Mouse (Mus musculus): ENCODE measurements around the gene Rtn4rl2.
A peak's percentile ranks its signal among the peaks of the same experiment; 100 is the strongest.

The Rtn4rl2 gene

DNA sequence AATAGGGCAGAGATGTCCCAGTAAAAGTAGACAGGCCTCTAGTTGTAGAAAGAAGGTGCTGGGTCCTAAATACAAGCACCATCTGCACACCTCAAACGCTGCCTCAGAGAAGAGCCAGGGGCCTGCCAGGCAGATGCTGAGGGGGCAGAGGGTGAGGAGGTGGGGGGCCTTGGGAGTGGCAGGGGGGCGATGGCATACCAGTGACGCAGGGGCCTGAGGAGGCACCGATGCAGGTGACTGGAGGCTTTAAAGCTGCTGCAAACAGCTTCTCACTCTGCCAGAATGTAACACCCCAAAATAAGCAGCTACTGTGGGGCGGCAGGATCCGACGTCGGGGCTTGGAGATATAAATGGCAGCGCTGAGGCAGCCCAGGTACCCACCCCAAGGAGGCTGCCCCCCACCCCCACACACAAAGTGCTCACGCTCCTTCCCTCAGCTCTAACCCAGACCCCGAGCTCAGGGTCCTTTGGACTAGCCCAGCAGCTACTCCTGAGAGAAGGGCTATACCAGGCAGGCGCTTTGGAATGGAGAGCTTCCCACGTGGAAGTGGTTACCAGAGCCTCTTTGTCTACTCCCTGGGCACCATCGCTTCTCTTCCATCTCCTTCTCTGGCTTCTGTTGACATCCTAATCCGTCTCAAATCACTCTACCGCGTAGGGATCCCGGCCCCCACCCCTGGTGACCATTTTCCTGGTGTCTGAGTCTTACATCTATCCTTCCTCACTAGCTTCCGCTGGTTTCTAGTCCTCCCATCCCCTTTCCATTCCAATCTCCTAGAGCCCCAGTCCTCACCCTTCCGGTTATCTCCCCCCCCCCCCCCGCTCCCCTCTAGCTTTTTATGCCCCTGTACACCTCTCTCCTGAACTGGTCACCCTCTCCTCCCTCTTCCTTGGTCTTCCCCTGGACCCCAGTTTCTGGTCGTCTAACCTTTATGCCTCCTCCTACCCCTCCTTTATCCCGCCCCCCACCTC, 1.1 kb downstream of the Rtn4rl2 start:
- DNase-seq (ENCODE audit: low spot score in 2 of 2) = no peak

DNA sequence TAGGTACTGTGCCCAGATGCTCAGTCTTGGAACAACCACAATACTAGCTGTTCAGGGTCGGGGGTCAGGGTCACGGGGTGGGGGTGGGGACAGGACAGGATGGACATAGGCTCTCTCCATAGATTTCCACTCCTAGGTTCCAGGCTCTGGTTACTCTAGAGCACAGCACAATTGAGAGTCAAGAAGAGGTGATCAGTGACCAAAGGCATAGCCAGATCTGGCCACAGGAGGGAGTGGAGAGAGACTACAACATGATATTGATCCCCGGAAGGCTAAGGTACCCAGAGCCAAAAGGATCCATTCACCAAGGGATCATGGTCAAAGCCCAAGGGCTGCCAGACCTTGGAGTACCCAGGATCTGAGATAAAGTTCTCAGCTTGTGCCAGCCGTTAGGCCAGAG, 1.9 kb downstream of the Rtn4rl2 start:
- DNase-seq (ENCODE audit: low spot score in 2 of 2) = no peak

DNA sequence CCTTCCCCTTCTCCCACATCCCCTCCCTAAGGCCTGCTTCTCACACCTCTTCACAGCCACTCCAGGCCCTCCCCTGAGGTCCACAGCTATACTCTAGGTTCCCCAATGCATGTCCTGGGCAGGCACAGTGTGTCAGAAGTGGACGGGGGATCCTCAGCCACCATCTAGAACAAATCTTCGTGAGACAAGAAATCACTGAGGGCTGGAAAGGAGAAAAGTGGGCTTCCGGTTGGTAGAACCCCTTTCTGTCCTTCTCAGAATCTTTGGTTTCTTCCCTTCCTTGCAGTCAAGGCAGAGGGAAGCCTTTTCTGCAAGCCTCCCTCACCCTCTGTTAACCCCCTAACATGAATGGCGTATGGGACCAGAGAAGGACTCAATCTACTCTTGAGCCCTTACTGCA, 2.6 kb downstream of the Rtn4rl2 start:
- DNase-seq (ENCODE audit: low spot score in 2 of 2) = no peak

DNA sequence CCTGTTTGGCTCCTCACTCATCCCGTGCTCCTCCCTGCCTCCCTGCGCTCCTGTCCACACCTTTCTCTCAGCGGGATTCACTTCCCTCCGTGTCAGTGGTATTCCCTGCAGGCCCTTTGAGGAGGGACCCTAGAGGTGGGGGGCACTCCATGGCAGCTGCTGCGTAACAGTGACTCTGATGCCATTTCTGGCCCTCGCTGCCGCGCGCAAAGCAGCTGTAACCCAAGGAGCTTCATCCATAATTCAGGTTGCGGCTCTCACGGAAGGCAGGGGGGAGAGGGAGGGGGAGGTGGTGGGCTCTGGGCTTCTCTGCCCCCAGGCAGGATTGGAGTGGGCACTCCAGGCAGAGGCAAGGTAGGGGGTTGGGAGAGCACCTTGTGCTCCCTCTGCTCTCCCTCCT, 3.0 kb downstream of the Rtn4rl2 start:
- DNase-seq (ENCODE audit: low spot score in 2 of 2) = no peak

GRCm38 (mm10) chr2:84883084-84883483, 3.4 kb downstream of the Rtn4rl2 start:
- DNase-seq (ENCODE audit: low spot score in 2 of 2) = no peak

DNA sequence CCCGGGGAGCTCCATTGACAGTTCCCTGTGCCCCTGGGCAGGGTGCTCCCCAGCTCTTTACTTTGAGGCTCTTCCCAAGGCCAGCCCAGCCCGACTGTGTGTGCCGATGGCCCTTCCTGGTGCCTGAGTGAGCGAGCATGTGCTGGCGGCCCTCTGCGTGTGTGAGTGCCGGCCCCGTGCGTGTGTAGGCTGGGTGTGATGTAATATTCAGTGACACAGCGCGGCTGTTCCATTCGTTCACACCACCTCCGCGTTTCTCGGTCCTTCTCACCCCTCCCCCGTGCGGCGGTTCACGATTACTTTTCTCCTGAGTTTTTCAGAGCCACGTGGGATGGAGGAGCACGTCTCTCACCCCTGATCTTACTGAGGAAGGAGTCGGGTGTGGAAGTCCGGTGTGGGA, 3.9 kb downstream of the Rtn4rl2 start:
- no peak for DNase-seq (ENCODE audit: low spot score in 2 of 2)

GRCm38 (mm10) chr2:84880590-84880989, 5.9 kb downstream of the Rtn4rl2 start:
- peak in 1 of 2 experiments; percentile 6 for DNase-seq (ENCODE audit: low spot score in 2 of 2)

GRCm38 (mm10) chr2:84875842-84876241, 10.7 kb downstream of the Rtn4rl2 start:
- DNase-seq (ENCODE audit: low spot score in 2 of 2) = no peak

DNA sequence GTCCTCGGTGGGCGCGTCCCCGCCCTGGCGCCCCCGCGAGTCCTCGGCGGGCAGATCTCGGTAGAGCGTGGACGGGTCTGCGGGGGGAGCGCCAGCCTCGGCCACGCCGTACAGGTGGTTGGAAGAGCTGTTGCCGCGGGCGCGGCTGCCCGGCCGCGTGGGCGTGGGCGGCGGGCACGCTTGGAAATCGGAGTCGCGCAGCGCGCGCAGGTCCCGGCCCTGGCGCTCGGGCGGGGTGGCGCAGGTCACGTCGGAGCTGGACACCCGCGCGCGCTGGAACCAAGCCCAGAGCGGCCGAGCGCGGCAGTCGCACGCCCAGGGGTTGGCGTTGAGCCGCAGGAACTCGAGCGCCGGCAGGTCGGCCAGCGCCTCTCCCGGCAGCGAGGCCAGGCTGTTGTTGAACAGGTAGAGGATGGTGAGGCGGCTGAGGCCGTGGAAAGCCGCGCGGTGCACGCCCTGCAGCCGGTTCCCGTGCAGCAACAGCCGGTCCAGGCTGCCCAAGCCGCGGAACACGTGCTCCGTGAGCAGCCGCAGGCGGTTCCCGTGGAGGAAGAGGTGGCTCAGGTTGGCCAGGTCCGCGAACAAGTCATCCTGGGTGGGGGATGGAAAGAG, 14.3 kb downstream of the Rtn4rl2 start:
- DNase-seq (ENCODE audit: low spot score in 2 of 2) = no peak

- peak; percentile 31 to 65 for DNase-seq (ENCODE audit: low spot score in 2 of 2)
Measured at GRCm38 (mm10) chr2:84870623-84871160, 15.8 kb downstream of the Rtn4rl2 start.

GRCm38 (mm10) chr2:84868977-84869376, 17.5 kb downstream of the Rtn4rl2 start:
- no peak for DNase-seq (ENCODE audit: low spot score in 2 of 2)

GRCm38 (mm10) chr2:84868521-84868943, 18.0 kb downstream of the Rtn4rl2 start:
- DNase-seq (ENCODE audit: low spot score in 2 of 2) = peak; percentile 74 to 86

GRCm38 (mm10) chr2:84865616-84866571, 20.6 kb downstream of the Rtn4rl2 start:
- DNase-seq (ENCODE audit: low spot score in 2 of 2) = peak; percentile 52 to 71

- DNase-seq (ENCODE audit: low spot score in 2 of 2) = no peak
Measured at GRCm38 (mm10) chr2:84862231-84862630, 24.3 kb downstream of the Rtn4rl2 start.

DNA sequence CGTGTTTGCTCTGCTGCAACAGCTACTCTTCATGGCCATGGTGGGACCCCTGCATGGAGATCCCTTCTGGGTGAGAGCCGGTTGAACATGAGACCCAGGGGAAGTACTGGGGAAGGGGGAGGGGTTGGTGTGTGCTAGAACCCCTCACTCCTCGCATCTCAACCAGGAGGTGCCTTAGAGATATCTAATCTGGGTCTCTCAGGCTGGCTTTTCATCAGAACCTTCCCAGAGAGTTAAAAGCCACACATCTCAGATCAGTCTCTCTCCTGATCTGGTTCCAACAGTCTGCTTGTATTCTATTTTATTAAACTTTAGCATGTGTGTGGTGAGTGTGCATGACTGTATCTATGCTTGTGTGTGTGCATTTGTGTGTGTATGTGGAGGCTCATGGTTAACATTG, 25.1 kb downstream of the Rtn4rl2 start:
- no peak for DNase-seq (ENCODE audit: low spot score in 2 of 2)

DNA sequence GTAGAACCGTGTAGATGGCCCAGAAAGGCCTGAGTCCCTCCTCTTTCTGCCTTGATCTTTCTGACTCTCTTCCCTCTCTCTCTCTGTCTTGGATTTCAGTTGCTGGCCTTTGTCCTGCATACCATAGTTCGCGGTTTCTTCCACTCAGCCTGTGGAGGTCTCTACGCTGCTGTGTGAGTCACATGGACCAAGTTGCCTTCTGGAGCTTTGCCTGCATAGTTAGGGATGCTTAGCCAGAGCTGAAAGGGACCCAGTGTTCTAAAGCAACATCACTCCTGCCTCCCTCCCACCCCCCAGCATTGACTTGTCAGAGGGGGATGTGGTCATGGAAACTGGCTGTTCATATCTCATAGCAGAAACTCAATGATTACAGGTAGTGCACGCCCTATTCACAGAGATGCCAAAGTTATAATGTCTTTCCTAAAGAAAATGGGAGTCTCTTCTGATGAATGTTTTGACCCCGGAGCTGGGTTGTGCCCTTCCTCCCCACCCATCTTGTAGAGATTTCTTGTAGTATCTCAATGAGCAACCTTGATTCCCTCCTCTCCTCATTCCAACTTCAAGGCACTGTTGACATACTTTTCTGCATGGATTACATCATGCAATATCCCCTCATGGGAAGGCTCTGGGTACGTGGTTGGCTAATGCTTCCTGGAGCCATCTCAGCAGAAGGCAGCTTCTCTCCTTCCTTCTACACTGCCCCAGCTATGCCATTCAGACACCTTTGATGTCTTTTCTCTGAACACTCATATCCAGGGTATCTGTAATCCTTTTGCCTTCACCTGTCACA, 26.3 kb downstream of the Rtn4rl2 start:
- DNase-seq (ENCODE audit: low spot score in 2 of 2) = no peak

GRCm38 (mm10) chr2:84858551-84858950, 28.0 kb downstream of the Rtn4rl2 start:
- no peak for DNase-seq (ENCODE audit: low spot score in 2 of 2)

- DNase-seq (ENCODE audit: low spot score in 2 of 2) = peak in 1 of 2 experiments; percentile 49
Measured at GRCm38 (mm10) chr2:84855732-84856131, 30.8 kb downstream of the Rtn4rl2 start.

GRCm38 (mm10) chr2:84851130-84852040, 35.1 kb downstream of the Rtn4rl2 start:
- no peak for DNase-seq (ENCODE audit: low spot score in 2 of 2)
